In the genomic region with DNA sequence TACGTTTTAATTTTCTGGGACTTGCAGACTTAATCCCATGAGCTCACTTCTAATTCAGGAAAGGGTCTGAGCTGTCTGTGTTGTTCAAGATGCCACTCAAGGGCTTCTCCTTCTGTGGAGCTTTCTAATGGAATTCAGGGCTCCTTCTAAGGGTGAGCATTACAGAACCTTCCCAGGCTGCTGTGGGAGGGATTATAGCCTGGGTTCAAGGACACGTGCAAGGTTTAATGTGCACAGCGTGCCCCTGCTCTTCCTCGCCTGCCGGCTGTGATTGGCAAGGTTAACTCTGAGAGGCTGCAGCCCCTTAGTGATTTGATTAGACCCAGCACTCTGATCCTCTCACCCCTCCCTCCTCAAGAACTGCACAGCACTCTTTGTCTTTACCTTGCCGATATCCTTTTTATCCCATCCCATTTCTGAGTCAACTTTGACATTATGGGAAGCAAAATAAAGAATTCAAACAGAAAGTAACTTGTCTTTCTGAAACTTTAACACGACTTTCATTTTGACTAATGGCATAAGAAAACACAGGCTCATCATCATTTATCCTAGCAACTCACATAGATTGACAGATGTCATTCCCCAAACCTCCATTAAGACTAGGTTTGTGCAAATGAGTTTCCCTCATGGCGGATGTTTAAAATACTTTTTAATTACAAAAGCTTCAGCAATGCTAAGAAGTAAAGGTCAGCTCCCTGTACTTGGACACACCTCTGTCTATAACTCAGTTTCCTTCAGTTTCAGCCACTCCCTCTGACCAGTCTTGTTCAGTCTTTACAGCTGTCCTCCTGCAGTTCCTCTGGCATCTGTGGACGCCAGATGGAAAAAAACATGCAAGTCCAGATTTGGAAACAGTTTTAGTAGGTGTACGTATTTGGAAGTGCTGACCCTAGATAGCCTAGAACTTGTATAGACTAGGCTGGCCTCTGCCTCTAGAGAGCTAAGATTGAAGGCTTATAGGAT, we compare ENCODE assay signal across 14 mouse cellular contexts.
DNase-seq lines count a peak whose midpoint lies in the region; ATAC-seq and TF ChIP-seq lines count a peak whose summit lies in the region.
"Had no signal": no experiment of that assay in that cellular context is flagged by ENCODE, and none has a peak within 500 bp of the region (broad histone marks: within the 10 kb centered on the region; RNA-seq: fewer than 3 reads in every experiment).

No protein-coding gene starts in this region.

- H3K9ac ChIP-seq in forebrain, embryonic 11.5 days (ENCODE audit: low read length): no peak overlapping the region
- H3K9ac ChIP-seq in forebrain, embryonic 16.5 days (replicated peaks; ENCODE audit: low read depth, low read length): no peak overlapping the region
- no peak overlapping the region for H3K9ac ChIP-seq in intestine, postnatal 0 days (ENCODE audit: low read depth, low read length)
- H3K9ac ChIP-seq in intestine, embryonic 16.5 days (ENCODE audit: low read depth, low read length): no peak overlapping the region
- no peak overlapping the region for H3K9ac ChIP-seq in embryonic facial prominence, embryonic 11.5 days (replicated peaks; ENCODE audit: low read length)
- no peak overlapping the region for H3K9ac ChIP-seq in stomach, postnatal 0 days (ENCODE audit: low read length)
- H3K9ac ChIP-seq: hindbrain, embryonic 12.5 days; liver, embryonic 12.5 days; neural tube, embryonic 15.5 days had no signal

- no peak for TF ChIP-seq CTCF in intestine, postnatal 0 days (IDR thresholded peaks at IDR 0.05; ENCODE audit: low read depth)
- TF ChIP-seq CTCF in stomach, postnatal 0 days (IDR thresholded peaks at IDR 0.05; ENCODE audit: low read depth): no peak

- TF ChIP-seq EP300 in stomach, postnatal 0 days (optimal IDR thresholded peaks at IDR 0.05): no peak

- H3K27ac ChIP-seq in forebrain, embryonic 11.5 days (ENCODE audit: low read depth, low read length): no peak overlapping the region
- H3K27ac ChIP-seq in forebrain, embryonic 16.5 days (ENCODE audit: low read length): no peak overlapping the region
- no peak overlapping the region for H3K27ac ChIP-seq in intestine, postnatal 0 days (ENCODE audit: low read depth, low read length)
- H3K27ac ChIP-seq in intestine, embryonic 16.5 days (ENCODE audit: low read length): no peak overlapping the region
- H3K27ac ChIP-seq in embryonic facial prominence, embryonic 11.5 days (replicated peaks; ENCODE audit: low read depth, low read length): no peak overlapping the region
- no peak overlapping the region for H3K27ac ChIP-seq in stomach, postnatal 0 days (replicated peaks)
- H3K27ac ChIP-seq: hindbrain, embryonic 12.5 days; liver, embryonic 12.5 days; neural tube, embryonic 15.5 days had no signal

- 47% methylated on average over 10 of the region's 10 CpGs for WGBS in forebrain, embryonic 11.5 days
- WGBS in forebrain, embryonic 16.5 days: 43% methylated on average over 10 of the region's 10 CpGs
- 50% methylated on average over 10 of the region's 10 CpGs for WGBS in intestine, postnatal 0 days
- WGBS in intestine, embryonic 16.5 days: 66% methylated on average over 10 of the region's 10 CpGs
- 50% methylated on average over 10 of the region's 10 CpGs for WGBS in embryonic facial prominence, embryonic 11.5 days
- 59% methylated on average over 10 of the region's 10 CpGs for WGBS in stomach, postnatal 0 days

- H3K27me3 ChIP-seq in forebrain, embryonic 11.5 days (ENCODE audit: control insufficient read depth, insufficient read depth, low read length): no peaks in the 10 kb centered on the region
- H3K27me3 ChIP-seq in forebrain, embryonic 16.5 days (replicated peaks; ENCODE audit: control insufficient read depth, insufficient read depth, low read length): no peaks in the 10 kb centered on the region
- no peaks in the 10 kb centered on the region for H3K27me3 ChIP-seq in intestine, postnatal 0 days (replicated peaks; ENCODE audit: control insufficient read depth, insufficient read depth, low read length)
- H3K27me3 ChIP-seq in intestine, embryonic 16.5 days (replicated peaks; ENCODE audit: control insufficient read depth, insufficient read depth, low read length): no peaks in the 10 kb centered on the region
- H3K27me3 ChIP-seq in embryonic facial prominence, embryonic 11.5 days (ENCODE audit: control insufficient read depth, insufficient read depth, low read length): no peaks in the 10 kb centered on the region
- H3K27me3 ChIP-seq in stomach, postnatal 0 days (ENCODE audit: control insufficient read depth, insufficient read depth, low read length): no peaks in the 10 kb centered on the region
- H3K27me3 ChIP-seq: hindbrain, embryonic 12.5 days; liver, embryonic 12.5 days; neural tube, embryonic 15.5 days had no signal

- peaks cover 3% of the 10 kb centered on the region; the same call in 1 of the 2 replicates for H3K4me1 ChIP-seq in forebrain, embryonic 11.5 days (replicated peaks; ENCODE audit: control insufficient read depth, insufficient read depth, low read length)
- H3K4me1 ChIP-seq in forebrain, embryonic 16.5 days (replicated peaks; ENCODE audit: control insufficient read depth, insufficient read depth, low read length): peaks cover 6% of the 10 kb centered on the region
- no peaks in the 10 kb centered on the region for H3K4me1 ChIP-seq in intestine, postnatal 0 days (replicated peaks; ENCODE audit: control insufficient read depth, insufficient read depth, low read length)
- 0 out of 2 replicates have a peak, but pooled peaks cover 4% of the 10 kb centered on the region for H3K4me1 ChIP-seq in intestine, embryonic 16.5 days (ENCODE audit: control insufficient read depth, insufficient read depth, low read length)
- H3K4me1 ChIP-seq in embryonic facial prominence, embryonic 11.5 days (ENCODE audit: control insufficient read depth, insufficient read depth, low read length): no peaks in the 10 kb centered on the region
- no peaks in the 10 kb centered on the region for H3K4me1 ChIP-seq in stomach, postnatal 0 days (replicated peaks; ENCODE audit: control insufficient read depth, insufficient read depth)
- H3K4me1 ChIP-seq: hindbrain, embryonic 12.5 days; liver, embryonic 12.5 days; neural tube, embryonic 15.5 days had no signal

- H3K9me3 ChIP-seq in forebrain, embryonic 11.5 days (ENCODE audit: control insufficient read depth, low read length): no peaks in the 10 kb centered on the region
- H3K9me3 ChIP-seq in forebrain, embryonic 16.5 days (ENCODE audit: control insufficient read depth, low read length): no peaks in the 10 kb centered on the region
- no peaks in the 10 kb centered on the region for H3K9me3 ChIP-seq in intestine, postnatal 0 days (ENCODE audit: control insufficient read depth)
- H3K9me3 ChIP-seq in intestine, embryonic 16.5 days (ENCODE audit: control insufficient read depth, low read length): no peaks in the 10 kb centered on the region
- no peaks in the 10 kb centered on the region for H3K9me3 ChIP-seq in embryonic facial prominence, embryonic 11.5 days (replicated peaks; ENCODE audit: control insufficient read depth, low read length)
- H3K9me3 ChIP-seq in stomach, postnatal 0 days (ENCODE audit: control insufficient read depth, low read length): no peaks in the 10 kb centered on the region
- H3K9me3 ChIP-seq: hindbrain, embryonic 12.5 days; liver, embryonic 12.5 days; neural tube, embryonic 15.5 days had no signal

- no peak overlapping the region for H3K4me2 ChIP-seq in forebrain, embryonic 11.5 days (ENCODE audit: low read depth, low read length, severe bottlenecking)
- H3K4me2 ChIP-seq in forebrain, embryonic 16.5 days (ENCODE audit: low read length): no peak overlapping the region
- H3K4me2 ChIP-seq in intestine, postnatal 0 days (replicated peaks; ENCODE audit: low read depth): peak overlapping the region; percentile 10; the same call in 1 of the 2 replicates
- no peak overlapping the region for H3K4me2 ChIP-seq in intestine, embryonic 16.5 days (ENCODE audit: low read depth, low read length)
- no peak overlapping the region for H3K4me2 ChIP-seq in embryonic facial prominence, embryonic 11.5 days (ENCODE audit: low read depth, low read length)
- no peak overlapping the region for H3K4me2 ChIP-seq in stomach, postnatal 0 days (replicated peaks; ENCODE audit: low read depth)
- H3K4me2 ChIP-seq: hindbrain, embryonic 12.5 days; liver, embryonic 12.5 days; neural tube, embryonic 15.5 days had no signal

- no peaks in the 10 kb centered on the region for H3K36me3 ChIP-seq in forebrain, embryonic 11.5 days (ENCODE audit: control insufficient read depth, insufficient read depth, low read length)
- H3K36me3 ChIP-seq in forebrain, embryonic 16.5 days (ENCODE audit: control insufficient read depth, insufficient read depth): no peaks in the 10 kb centered on the region
- H3K36me3 ChIP-seq in intestine, postnatal 0 days (ENCODE audit: control insufficient read depth, insufficient read depth): no peaks in the 10 kb centered on the region
- no peaks in the 10 kb centered on the region for H3K36me3 ChIP-seq in intestine, embryonic 16.5 days (ENCODE audit: control insufficient read depth, insufficient read depth, low read length)
- no peaks in the 10 kb centered on the region for H3K36me3 ChIP-seq in embryonic facial prominence, embryonic 11.5 days (replicated peaks; ENCODE audit: control insufficient read depth, insufficient read depth, low read depth, low read length)
- no peaks in the 10 kb centered on the region for H3K36me3 ChIP-seq in stomach, postnatal 0 days (ENCODE audit: control insufficient read depth, insufficient read depth, low read length)
- H3K36me3 ChIP-seq: hindbrain, embryonic 12.5 days; liver, embryonic 12.5 days; neural tube, embryonic 15.5 days had no signal

- no peak for DNase-seq in forebrain, embryonic 11.5 days (ENCODE audit: low spot score)
- DNase-seq in embryonic facial prominence, embryonic 11.5 days (ENCODE audit: low spot score): peak; percentile 30
- DNase-seq in retina, postnatal 1 day: peak; percentile 66
- no peak for DNase-seq in stomach, postnatal 0 days (ENCODE audit: low spot score)
- DNase-seq: cerebellum, adult 11-12 months; gastrocnemius, postnatal 10 days; kidney, adult 8-10 months had no signal

- H3K4me3 ChIP-seq in forebrain, embryonic 11.5 days (ENCODE audit: low read depth, low read length): no peak overlapping the region
- no peak overlapping the region for H3K4me3 ChIP-seq in forebrain, embryonic 16.5 days (replicated peaks; ENCODE audit: low read length)
- no peak overlapping the region for H3K4me3 ChIP-seq in intestine, postnatal 0 days (ENCODE audit: low read depth, low read length)
- no peak overlapping the region for H3K4me3 ChIP-seq in intestine, embryonic 16.5 days (ENCODE audit: low read length)
- H3K4me3 ChIP-seq in embryonic facial prominence, embryonic 11.5 days (ENCODE audit: low read depth, low read length): no peak overlapping the region
- no peak overlapping the region for H3K4me3 ChIP-seq in stomach, postnatal 0 days (ENCODE audit: low read depth, low read length)
- H3K4me3 ChIP-seq: hindbrain, embryonic 12.5 days; liver, embryonic 12.5 days; neural tube, embryonic 15.5 days had no signal

- peak; percentile 63 for ATAC-seq in forebrain, embryonic 11.5 days (replicated peaks; ENCODE audit: low FRiP score)
- ATAC-seq in forebrain, embryonic 16.5 days: no peak
- ATAC-seq in intestine, postnatal 0 days: no peak
- ATAC-seq in intestine, embryonic 16.5 days: no peak
- ATAC-seq in embryonic facial prominence, embryonic 11.5 days (replicated peaks; ENCODE audit: insufficient number of reproducible peaks, low FRiP score, low TSS enrichment, low read depth): 0 out of 2 replicates have a peak, but pooled peaks have one; percentile 14
- ATAC-seq in stomach, postnatal 0 days (ENCODE audit: low FRiP score, low TSS enrichment): no peak
- ATAC-seq: liver, embryonic 12.5 days; lung, postnatal 0 days had no signal

Comparison
In these comparisons a context has a peak if more than half of its experiments do, and no peak if none do; other contexts are left out.
1. ATAC-seq: peak in forebrain, embryonic 11.5 days (single experiment) and embryonic facial prominence, embryonic 11.5 days (single experiment); none in forebrain, embryonic 16.5 days (single experiment), intestine, postnatal 0 days (single experiment), intestine, embryonic 16.5 days (single experiment) and stomach, postnatal 0 days (single experiment).
2. DNase-seq: peak in embryonic facial prominence, embryonic 11.5 days (single experiment) and retina, postnatal 1 day (single experiment); none in forebrain, embryonic 11.5 days (single experiment) and stomach, postnatal 0 days (single experiment).